Mouse (Mus musculus) liver, adult 2 months (tissue): ENCODE results near the gene Nsmce3. TPM values are rescaled to one million over a fixed set of nuclear protein-coding genes. Genes with fewer than 3 reads are reported as not detected.

Experiments
- DNase-seq: peaks from one replicate; pipeline ENCODE4 v3.0.0-alpha.2; 2011; ENCODE audit warnings: low read depth, low spot score; ENCODE audit errors: extremely low read depth
- H3K27ac ChIP-seq: fragments of 200-500 bp; replicated peaks from 2 replicates; pipeline ENCODE4 v1.5.1; 2012; ENCODE audit warnings: low read depth, mild to moderate bottlenecking, control low read depth, inconsistent platforms, low read length; ENCODE audit not compliant: insufficient read depth
- H3K27me3 ChIP-seq: fragments of 200-500 bp; 2 replicates; pipeline ENCODE4 v1.6.1; 2012; ENCODE audit warnings: mild to moderate bottlenecking, moderate library complexity, low read length, inconsistent platforms; ENCODE audit not compliant: control insufficient read depth, insufficient read depth
- H3K36me3 ChIP-seq: fragments of 200-500 bp; 2 replicates; pipeline ENCODE4 v1.6.1; 2012; ENCODE audit warnings: low read length, inconsistent platforms; ENCODE audit not compliant: control insufficient read depth, insufficient read depth
- H3K4me1 ChIP-seq: fragments of 200-500 bp; 2 replicates; pipeline ENCODE4 v1.6.1; 2011; ENCODE audit warnings: low read length; ENCODE audit not compliant: control insufficient read depth, insufficient read depth
- H3K4me3 ChIP-seq: fragments of 200-500 bp; 2 replicates; pipeline ENCODE4 v1.5.1; 2011; ENCODE audit warnings: low read depth, mild to moderate bottlenecking, control low read depth, low read length, moderate library complexity; ENCODE audit not compliant: insufficient read depth
- H3K79me2 ChIP-seq: fragments of 200-500 bp; 2 replicates; pipeline ENCODE4 v1.6.1; 2012; ENCODE audit warnings: inconsistent platforms, mild to moderate bottlenecking, low read length, moderate library complexity; ENCODE audit not compliant: control insufficient read depth, insufficient read depth
- H3K9ac ChIP-seq: fragments of 200-500 bp; 2 replicates; pipeline ENCODE4 v1.6.1; 2012; ENCODE audit warnings: low read depth, mild to moderate bottlenecking, control low read depth, inconsistent platforms, low read length
- CTCF ChIP-seq: fragments of 200-500 bp; IDR thresholded peaks from 2 replicates; pipeline ENCODE4 v1.5.1; 2011; ENCODE audit warnings: low read depth, low read length, control low read depth
- POLR2A ChIP-seq: fragments of 200-500 bp; IDR thresholded peaks from 2 replicates; pipeline ENCODE4 v1.6.1; 2011; ENCODE audit warnings: low read length, control low read depth; ENCODE audit not compliant: insufficient read depth; ENCODE audit errors: extremely low read depth
- WGBS: fragments of 180-500 bp; shearing (Covaris S2); methylation state at CpG from one replicate; pipeline ENCODE4 v1.1.7; 2018; 5-methylcytosine and 5-hydroxymethylcytosine counted together
- polyA plus RNA-seq: library from polyadenylated mRNA; depleted of rRNA; stranded (reverse); fragments of >200 nt; gene quantifications from 2 replicates; pipeline ENCODE4 v1.2.3, GENCODE M21; 2012
- total RNA-seq: library from RNA; depleted of rRNA; stranded (reverse); fragments of >200 nt; gene quantifications from 2 replicates; pipeline ENCODE4 v1.2.3, GENCODE M21; 2014

Gene Nsmce3
- total and polyA plus RNA-seq, 2 experiments, result 3.7 to 4.3 TPM

DNA sequence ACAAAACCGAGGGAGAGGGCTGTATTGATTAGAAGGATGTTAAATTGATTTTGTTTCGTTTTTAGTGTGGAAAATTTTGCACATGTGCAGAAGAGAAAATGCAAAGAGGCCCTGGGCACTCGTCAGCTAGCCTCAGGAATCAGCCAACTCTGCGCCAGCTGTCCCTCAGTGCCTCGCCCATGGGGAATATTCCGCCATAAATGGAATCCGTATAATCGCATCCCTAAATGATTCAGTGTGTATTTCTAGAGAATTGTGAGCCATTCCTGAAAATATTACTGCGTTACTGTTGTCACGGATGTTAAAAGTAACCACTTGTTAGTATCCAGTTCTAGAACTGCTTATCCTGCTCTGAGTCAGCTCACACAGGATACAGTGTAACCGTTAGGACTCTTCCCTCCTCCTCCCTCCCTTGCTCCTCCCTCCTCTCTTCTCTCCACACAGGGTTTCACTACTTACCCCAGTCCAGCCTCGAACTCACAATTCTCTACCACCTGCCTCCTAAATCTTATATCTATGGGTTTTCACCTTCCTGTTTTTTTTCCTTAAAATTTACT lies 16.2 kb downstream of the Nsmce3 start:
- DNase-seq, result no peak
- no peak overlapping the region for H3K4me3 ChIP-seq
- no peaks in the 10 kb centered on the region for H3K36me3 ChIP-seq
- H3K27ac ChIP-seq, result no peak overlapping the region
- H3K4me1 ChIP-seq, result no peaks in the 10 kb centered on the region
- H3K9ac ChIP-seq, result no peak overlapping the region
- 76% methylated on average over 12 of the region's 12 CpGs for WGBS
- peaks cover 3% of the 10 kb centered on the region; the same call in 1 of the 2 replicates for H3K27me3 ChIP-seq
- no peaks in the 10 kb centered on the region for H3K79me2 ChIP-seq
- TF ChIP-seq POLR2A (no peak), CTCF (no peak)

- Histone ChIP-seq H3K27ac (no peak overlapping the region), H3K36me3 (no peaks in the 10 kb centered on the region), H3K4me3 (no peak overlapping the region), H3K27me3 (peaks cover 3% of the 10 kb centered on the region; the same call in 1 of the 2 replicates), H3K9ac (no peak overlapping the region), H3K79me2 (no peaks in the 10 kb centered on the region), H3K4me1 (no peaks in the 10 kb centered on the region)
- DNase-seq, result no peak
- WGBS, result 72% methylated on average over 15 of the region's 15 CpGs
- no peak for TF ChIP-seq CTCF
These were observed 16.8 kb downstream of the Nsmce3 start for GRCm38 (mm10) chr7:64855976-64856375.

GRCm38 (mm10) chr7:64855389-64855927 lies 17.3 kb downstream of the Nsmce3 start:
- DNase-seq, result no peak
- H3K4me3 ChIP-seq, result no peak overlapping the region
- 90% methylated on average over 5 of the region's 10 CpGs for WGBS
- H3K27ac ChIP-seq, result no peak overlapping the region
- TF ChIP-seq POLR2A, result no peak
- no peaks in the 10 kb centered on the region for H3K4me1 ChIP-seq
- H3K27me3 ChIP-seq, result peaks cover 3% of the 10 kb centered on the region; the same call in 1 of the 2 replicates
- H3K36me3 ChIP-seq, result no peaks in the 10 kb centered on the region
- no peaks in the 10 kb centered on the region for H3K79me2 ChIP-seq
- no peak overlapping the region for H3K9ac ChIP-seq

DNA sequence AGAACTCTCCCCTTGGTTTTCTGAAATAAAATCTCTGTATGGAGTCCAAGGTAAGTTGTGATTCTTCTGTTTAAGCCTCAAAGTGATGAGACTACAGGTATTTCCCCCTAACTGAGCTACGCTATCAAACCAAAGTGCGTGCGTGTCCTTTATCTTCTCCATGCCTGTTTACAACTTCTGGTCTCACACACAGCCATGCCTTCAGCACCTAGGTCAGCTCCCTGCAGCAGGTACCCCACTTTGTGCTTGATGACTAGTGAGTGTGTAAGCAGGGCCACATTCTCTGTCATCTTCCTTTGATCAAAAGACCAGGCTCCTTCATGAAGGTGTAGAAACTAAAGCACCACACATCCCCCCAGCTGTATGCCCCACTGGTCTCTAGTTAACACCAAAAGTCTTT lies 22.0 kb downstream of the Nsmce3 start:
- 24% methylated on average over 3 of the region's 3 CpGs for WGBS
- no peak for TF ChIP-seq POLR2A
- TF ChIP-seq CTCF, result no peak
- no peak for DNase-seq

DNA sequence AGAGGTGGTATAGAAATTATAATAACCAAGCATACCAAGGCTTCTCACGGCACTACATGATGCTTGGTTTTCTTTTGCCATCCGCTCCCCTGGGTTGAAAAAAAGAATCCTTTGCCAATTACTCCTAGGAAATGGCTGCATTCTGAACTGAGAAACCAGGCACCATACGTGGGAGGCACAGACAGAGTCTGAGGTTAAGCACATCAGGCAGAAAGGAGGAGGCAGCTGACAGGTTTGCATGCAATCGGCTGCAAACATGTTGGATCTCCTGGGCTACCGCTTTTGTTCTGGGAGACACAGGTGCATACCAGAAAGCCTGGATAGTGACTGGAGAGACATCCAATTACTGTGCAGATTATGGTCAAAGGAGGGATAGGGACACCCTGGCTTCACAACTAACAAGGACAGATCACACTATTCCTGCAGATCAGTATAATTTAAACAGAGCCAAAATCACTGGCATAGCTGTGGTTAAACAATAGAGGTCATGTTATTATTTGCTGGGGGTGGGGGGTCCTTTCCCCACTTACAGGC lies 25.4 kb downstream of the Nsmce3 start:
- no peak for TF ChIP-seq POLR2A
- no peak for TF ChIP-seq CTCF
- H3K27me3 ChIP-seq, result no peaks in the 10 kb centered on the region
- H3K9ac ChIP-seq, result no peak overlapping the region
- no peak overlapping the region for H3K4me3 ChIP-seq
- 85% methylated on average over 5 of the region's 5 CpGs for WGBS
- H3K4me1 ChIP-seq, result no peaks in the 10 kb centered on the region
- no peaks in the 10 kb centered on the region for H3K79me2 ChIP-seq
- no peaks in the 10 kb centered on the region for H3K36me3 ChIP-seq
- no peak overlapping the region for H3K27ac ChIP-seq
- no peak for DNase-seq

More for the DNA sequence above, 22.0 kb downstream of the Nsmce3 start:
- no peaks in the 10 kb centered on the region for H3K27me3 ChIP-seq
- no peak overlapping the region for H3K9ac ChIP-seq
- no peaks in the 10 kb centered on the region for H3K4me1 ChIP-seq
- no peaks in the 10 kb centered on the region for H3K79me2 ChIP-seq
- no peak overlapping the region for H3K27ac ChIP-seq
- H3K36me3 ChIP-seq, result no peaks in the 10 kb centered on the region
- H3K4me3 ChIP-seq, result no peak overlapping the region

DNA sequence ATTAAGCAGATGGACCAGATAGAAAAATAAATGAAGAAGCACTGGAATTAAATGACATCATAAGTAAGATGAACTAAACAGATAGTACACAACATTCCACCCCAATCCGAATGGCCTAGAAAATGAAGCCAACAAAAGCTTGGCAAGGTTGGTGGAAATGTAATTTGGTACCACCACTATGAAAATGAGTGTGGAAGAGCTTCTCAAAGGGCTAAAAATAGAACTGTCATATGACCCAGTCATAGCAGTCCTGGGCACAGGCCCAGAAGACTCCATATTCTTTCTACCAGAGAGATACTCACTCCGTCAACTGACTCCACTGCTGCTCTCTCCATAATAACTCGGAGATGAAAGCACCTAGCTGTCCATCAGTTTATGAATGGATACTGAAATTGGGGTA lies 26.7 kb downstream of the Nsmce3 start:
- TF ChIP-seq POLR2A, result no peak
- TF ChIP-seq CTCF, result no peak

More for the DNA sequence above, 26.7 kb downstream of the Nsmce3 start:
- no peak for DNase-seq
- H3K9ac ChIP-seq, result no peak overlapping the region
- no peak overlapping the region for H3K27ac ChIP-seq
- WGBS, result 84% methylated on average over 3 of the region's 3 CpGs
- H3K4me3 ChIP-seq, result no peak overlapping the region
- no peaks in the 10 kb centered on the region for H3K79me2 ChIP-seq
- no peaks in the 10 kb centered on the region for H3K4me1 ChIP-seq
- no peaks in the 10 kb centered on the region for H3K36me3 ChIP-seq
- H3K27me3 ChIP-seq, result no peaks in the 10 kb centered on the region
